Mouse (Mus musculus) testis, adult 2 months (tissue): ENCODE measurements around the gene Atoh8.

Experiments used
- CTCF ChIP-seq: fragments of 200-500 bp; IDR thresholded peaks from 2 replicates; pipeline ENCODE4 v1.5.1; 2012; ENCODE audit warnings: low read depth, mild to moderate bottlenecking, inconsistent platforms, low read length, moderate library complexity; ENCODE audit not compliant: control insufficient read depth, insufficient read depth, insufficient replicate concordance
- POLR2A ChIP-seq: fragments of 200-500 bp; IDR thresholded peaks from 2 replicates; pipeline ENCODE4 v1.6.1; 2012; ENCODE audit warnings: low read depth, mild to moderate bottlenecking, inconsistent platforms, low read length, moderate library complexity; ENCODE audit not compliant: control insufficient read depth

DNA sequence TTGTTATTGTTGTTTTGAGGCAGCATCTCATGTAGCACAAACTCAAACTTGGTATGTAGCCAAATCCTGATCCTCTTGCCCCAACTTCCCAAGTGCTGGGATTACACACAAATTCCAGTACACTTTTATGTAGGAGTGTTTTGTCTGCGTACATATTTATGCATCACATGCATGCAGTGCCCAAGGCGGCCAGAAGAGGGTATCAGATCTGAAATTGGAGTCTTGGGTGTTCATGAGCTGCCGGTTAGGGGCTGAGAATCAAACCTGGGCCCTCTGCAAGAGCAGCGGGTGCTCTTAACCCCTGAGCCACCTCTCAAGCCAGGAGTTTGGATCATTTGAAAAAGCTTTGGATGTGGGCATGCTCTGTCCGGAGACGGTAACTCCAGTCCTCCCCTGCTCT, 40.8 kb upstream of the Atoh8 start:
- no peak for TF ChIP-seq POLR2A
- TF ChIP-seq CTCF, result no peak
